Mouse (Mus musculus): ENCODE data around the gene Dapp1. TPM values are rescaled to one million over a fixed set of nuclear protein-coding genes. Genes with fewer than 3 reads are reported as not detected.

Dapp1 gene
- polyA plus RNA-seq, 1 experiment from 2014 or later, result 24.0 TPM

DNA sequence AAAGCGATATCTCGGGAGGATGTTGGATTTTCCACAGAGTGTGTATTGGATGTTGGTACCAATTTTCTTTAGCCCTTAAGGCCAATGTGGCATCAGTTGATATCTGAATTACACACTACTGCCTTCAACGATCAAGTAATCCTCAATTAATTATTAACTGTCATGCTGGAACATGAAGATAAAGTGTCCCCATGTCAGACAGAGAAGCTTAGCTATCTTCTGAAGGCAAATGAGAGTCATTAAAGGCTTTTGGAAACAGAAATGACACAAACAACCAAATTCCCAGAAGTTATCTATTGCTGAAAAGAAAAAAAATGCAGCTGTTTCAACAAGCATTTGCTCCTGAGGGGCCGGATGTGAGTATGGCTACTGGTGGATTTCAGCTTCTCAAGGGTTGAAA, 40.7 kb upstream of the Dapp1 start:
- H3K4me3 ChIP-seq (ENCODE audit: low read depth, low read length), result no peak overlapping the region
- H3K36me3 ChIP-seq (ENCODE audit: control insufficient read depth, insufficient read depth, low read length), result no peaks in the 10 kb centered on the region
- DNase-seq (ENCODE audit: low spot score) (no peak), ATAC-seq (ENCODE audit: low FRiP score, low TSS enrichment) (no peak)
- no peak overlapping the region for H3K4me2 ChIP-seq (replicated peaks; ENCODE audit: low read depth)
- no peak overlapping the region for H3K27ac ChIP-seq (replicated peaks)
- WGBS, result 71% methylated on average over 4 of the region's 4 CpGs
- TF ChIP-seq EP300 (optimal IDR thresholded peaks at IDR 0.05), result no peak
- no peak for TF ChIP-seq CTCF (IDR thresholded peaks at IDR 0.05; ENCODE audit: low read depth)
- no peaks in the 10 kb centered on the region for H3K9me3 ChIP-seq (ENCODE audit: control insufficient read depth, low read length)
- H3K4me1 ChIP-seq (replicated peaks; ENCODE audit: control insufficient read depth, insufficient read depth), result no peaks in the 10 kb centered on the region
- H3K27me3 ChIP-seq (ENCODE audit: control insufficient read depth, insufficient read depth, low read length), result no peaks in the 10 kb centered on the region
- no peak overlapping the region for H3K9ac ChIP-seq (ENCODE audit: low read length)

GRCm38 (mm10) chr3:138016810-138017209, 35.5 kb upstream of the Dapp1 start:
- TF ChIP-seq EP300 (optimal IDR thresholded peaks at IDR 0.05) (no peak), CTCF (IDR thresholded peaks at IDR 0.05; ENCODE audit: low read depth) (no peak)
- Histone ChIP-seq H3K4me2 (replicated peaks; ENCODE audit: low read depth) (no peak overlapping the region), H3K36me3 (ENCODE audit: control insufficient read depth, insufficient read depth, low read length) (no peaks in the 10 kb centered on the region), H3K27me3 (ENCODE audit: control insufficient read depth, insufficient read depth, low read length) (no peaks in the 10 kb centered on the region), H3K9ac (ENCODE audit: low read length) (no peak overlapping the region), H3K9me3 (ENCODE audit: control insufficient read depth, low read length) (no peaks in the 10 kb centered on the region), H3K27ac (replicated peaks) (no peak overlapping the region), H3K4me1 (replicated peaks; ENCODE audit: control insufficient read depth, insufficient read depth) (no peaks in the 10 kb centered on the region), H3K4me3 (ENCODE audit: low read depth, low read length) (no peak overlapping the region)
- ATAC-seq (ENCODE audit: low FRiP score, low TSS enrichment), result no peak
- no peak for DNase-seq (ENCODE audit: low spot score)
- WGBS, result 86% methylated on average over 12 of the region's 12 CpGs

DNA sequence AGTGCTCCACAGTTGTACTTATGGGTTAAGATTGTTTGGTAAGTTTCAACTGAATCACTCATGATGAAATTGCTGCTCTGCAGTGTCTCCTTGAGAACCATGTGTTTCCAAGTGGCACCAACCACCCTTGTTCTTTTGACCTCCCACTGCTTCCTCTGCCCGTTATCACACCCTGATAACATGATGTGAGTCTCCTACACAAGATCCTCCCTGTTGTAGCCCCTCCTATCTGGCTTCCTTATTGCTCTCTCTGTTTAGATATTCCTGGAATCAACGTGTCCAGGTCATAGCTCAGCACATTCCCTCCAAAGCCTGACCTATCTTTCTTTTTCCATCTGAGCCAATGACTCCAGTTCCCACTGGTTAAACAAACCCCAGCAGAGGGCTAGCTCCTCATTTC, 33.4 kb upstream of the Dapp1 start:
- H3K27ac ChIP-seq (replicated peaks), result no peak overlapping the region
- H3K9me3 ChIP-seq (ENCODE audit: control insufficient read depth, low read length), result no peaks in the 10 kb centered on the region
- H3K27me3 ChIP-seq (ENCODE audit: control insufficient read depth, insufficient read depth, low read length), result no peaks in the 10 kb centered on the region
- no peaks in the 10 kb centered on the region for H3K4me1 ChIP-seq (replicated peaks; ENCODE audit: control insufficient read depth, insufficient read depth)
- DNase-seq (ENCODE audit: low spot score) (peak; percentile 8), ATAC-seq (ENCODE audit: low FRiP score, low TSS enrichment) (no peak)
- 66% methylated on average over 2 of the region's 2 CpGs for WGBS
- no peak overlapping the region for H3K9ac ChIP-seq (ENCODE audit: low read length)
- no peak overlapping the region for H3K4me3 ChIP-seq (ENCODE audit: low read depth, low read length)
- TF ChIP-seq EP300 (optimal IDR thresholded peaks at IDR 0.05) (no peak), CTCF (IDR thresholded peaks at IDR 0.05; ENCODE audit: low read depth) (no peak)
- H3K4me2 ChIP-seq (replicated peaks; ENCODE audit: low read depth), result no peak overlapping the region
- H3K36me3 ChIP-seq (ENCODE audit: control insufficient read depth, insufficient read depth, low read length), result no peaks in the 10 kb centered on the region

DNA sequence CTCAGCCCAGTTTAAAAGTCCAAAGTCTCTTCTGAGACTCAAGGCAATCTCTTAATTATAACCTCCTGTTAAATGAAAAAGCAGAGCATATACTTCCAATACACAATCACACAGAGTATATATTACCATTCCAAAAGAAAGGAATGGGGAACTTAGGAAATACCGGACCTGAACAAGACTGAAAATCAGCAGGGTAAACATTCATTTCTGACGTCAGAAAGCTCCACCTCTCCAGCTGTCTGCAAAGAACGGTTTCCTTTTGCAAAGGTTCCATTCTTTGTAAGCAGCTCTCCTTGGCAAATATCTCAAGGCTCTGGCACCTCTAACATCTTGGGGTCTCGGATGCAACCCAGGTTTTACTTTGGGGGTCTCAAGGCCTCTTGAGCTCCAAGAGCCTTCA, 31.0 kb upstream of the Dapp1 start:
- ATAC-seq (ENCODE audit: low FRiP score, low TSS enrichment), result no peak
- H3K4me3 ChIP-seq (ENCODE audit: low read depth, low read length), result no peak overlapping the region
- no peak overlapping the region for H3K4me2 ChIP-seq (replicated peaks; ENCODE audit: low read depth)
- H3K27me3 ChIP-seq (ENCODE audit: control insufficient read depth, insufficient read depth, low read length), result no peaks in the 10 kb centered on the region
- H3K27ac ChIP-seq (replicated peaks), result no peak overlapping the region
- 29% methylated on average over 4 of the region's 4 CpGs for WGBS
- H3K4me1 ChIP-seq (replicated peaks; ENCODE audit: control insufficient read depth, insufficient read depth), result no peaks in the 10 kb centered on the region
- H3K9me3 ChIP-seq (ENCODE audit: control insufficient read depth, low read length), result no peaks in the 10 kb centered on the region
- H3K36me3 ChIP-seq (ENCODE audit: control insufficient read depth, insufficient read depth, low read length), result no peaks in the 10 kb centered on the region
- DNase-seq (ENCODE audit: low spot score), result no peak
- H3K9ac ChIP-seq (ENCODE audit: low read length), result no peak overlapping the region
- TF ChIP-seq EP300 (optimal IDR thresholded peaks at IDR 0.05) (no peak), CTCF (IDR thresholded peaks at IDR 0.05; ENCODE audit: low read depth) (no peak)

DNA sequence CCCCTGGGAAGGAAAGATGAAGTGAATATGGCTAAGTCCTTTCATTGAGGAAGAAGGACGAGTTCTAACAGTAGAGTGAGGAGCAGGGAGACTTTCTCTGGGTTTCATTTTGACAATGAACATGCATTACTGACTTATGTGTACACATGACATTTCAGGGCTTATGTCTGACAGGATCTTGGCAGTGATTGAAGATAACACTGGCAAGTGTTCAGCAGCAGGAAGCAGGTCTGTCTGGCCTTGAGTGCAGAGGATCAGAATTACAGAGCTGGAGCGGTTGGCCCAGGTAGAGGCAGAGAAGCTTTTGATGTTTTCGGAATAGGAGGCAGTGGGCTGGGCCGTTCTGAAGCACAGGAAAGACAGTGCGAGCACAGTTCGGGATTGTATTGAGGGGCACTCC, 26.8 kb upstream of the Dapp1 start:
- no peak overlapping the region for H3K4me2 ChIP-seq (replicated peaks; ENCODE audit: low read depth)
- no peaks in the 10 kb centered on the region for H3K4me1 ChIP-seq (replicated peaks; ENCODE audit: control insufficient read depth, insufficient read depth)
- no peak for ATAC-seq (ENCODE audit: low FRiP score, low TSS enrichment)
- H3K9ac ChIP-seq (ENCODE audit: low read length), result no peak overlapping the region
- no peak for DNase-seq (ENCODE audit: low spot score)
- H3K4me3 ChIP-seq (ENCODE audit: low read depth, low read length), result no peak overlapping the region
- H3K36me3 ChIP-seq (ENCODE audit: control insufficient read depth, insufficient read depth, low read length), result no peaks in the 10 kb centered on the region
- no peak overlapping the region for H3K27ac ChIP-seq (replicated peaks)
- WGBS, result 31% methylated on average over 6 of the region's 6 CpGs
- no peaks in the 10 kb centered on the region for H3K27me3 ChIP-seq (ENCODE audit: control insufficient read depth, insufficient read depth, low read length)
- TF ChIP-seq CTCF (IDR thresholded peaks at IDR 0.05; ENCODE audit: low read depth) (no peak), EP300 (optimal IDR thresholded peaks at IDR 0.05) (no peak)
- H3K9me3 ChIP-seq (ENCODE audit: control insufficient read depth, low read length), result no peaks in the 10 kb centered on the region

- Histone ChIP-seq H3K4me1 (replicated peaks; ENCODE audit: control insufficient read depth, insufficient read depth) (no peaks in the 10 kb centered on the region), H3K27me3 (ENCODE audit: control insufficient read depth, insufficient read depth, low read length) (no peaks in the 10 kb centered on the region), H3K9ac (ENCODE audit: low read length) (no peak overlapping the region), H3K27ac (replicated peaks) (no peak overlapping the region), H3K36me3 (ENCODE audit: control insufficient read depth, insufficient read depth, low read length) (no peaks in the 10 kb centered on the region), H3K9me3 (ENCODE audit: control insufficient read depth, low read length) (no peaks in the 10 kb centered on the region), H3K4me2 (replicated peaks; ENCODE audit: low read depth) (no peak overlapping the region), H3K4me3 (ENCODE audit: low read depth, low read length) (no peak overlapping the region)
- WGBS, result 46% methylated on average over 3 of the region's 3 CpGs
- no peak for TF ChIP-seq CTCF (IDR thresholded peaks at IDR 0.05; ENCODE audit: low read depth)
- TF ChIP-seq EP300 (optimal IDR thresholded peaks at IDR 0.05), result no peak
- DNase-seq (ENCODE audit: low spot score) (no peak), ATAC-seq (ENCODE audit: low FRiP score, low TSS enrichment) (no peak)
Observed at GRCm38 (mm10) chr3:138006896-138007295, 25.6 kb upstream of the Dapp1 start.

Measured in stomach, postnatal 0 days (tissue).